Mouse (Mus musculus): ENCODE measurements around the gene Gm7682. TPM values are rescaled to one million over a fixed set of nuclear protein-coding genes. Genes with fewer than 3 reads are reported as not detected.
"Not testable (repeated sequence)": the region's sequence is repeated elsewhere in the genome, so short reads cannot be mapped to it uniquely, and the experiment has no call there.

The Gm7682 gene
- polyA plus RNA-seq (2014; fragmentation: Nextera tagmentation; extraction: Ambion mirVana) = not detected in 2 replicates

- H3K4me1 ChIP-seq (ENCODE audit: control insufficient read depth, insufficient read depth, low read length); H3K4me3 ChIP-seq (ENCODE audit: low read depth, low read length); H3K4me2 ChIP-seq (ENCODE audit: low read depth, severe bottlenecking); DNase-seq (ENCODE audit: low spot score); H3K27ac ChIP-seq (replicated peaks; ENCODE audit: low read depth, low read length); H3K9me3 ChIP-seq (ENCODE audit: control insufficient read depth, low read length); H3K9ac ChIP-seq (ENCODE audit: low read length); ATAC-seq (ENCODE audit: insufficient number of reproducible peaks, low FRiP score, low TSS enrichment, low read depth); H3K36me3 ChIP-seq (ENCODE audit: control insufficient read depth, insufficient read depth, low read length); H3K27me3 ChIP-seq (ENCODE audit: control insufficient read depth, insufficient read depth, low read length): not testable (repeated sequence)
- WGBS = no CpG with 5 or more reads among the region's 3 CpGs
Observed at GRCm38 (mm10) chr5:94445484-94445883, at the start of gene Gm7682. Gene Gm7682 (plus strand): TSS chr5:94445784.

Other genes with a start within 250 kb of the Gm7682 start
- gene Gm3106, start 227.8 kb upstream of the Gm7682 start, polyA plus RNA-seq (2014; fragmentation: Nextera tagmentation; extraction: Ambion mirVana) = not detected in 2 replicates
- gene A430089I19Rik, start 139.0 kb upstream of the Gm7682 start, polyA plus RNA-seq (2014; fragmentation: Nextera tagmentation; extraction: Ambion mirVana) = not detected in 2 replicates
- gene Gm6502, start 131.3 kb upstream of the Gm7682 start, polyA plus RNA-seq (2014; fragmentation: Nextera tagmentation; extraction: Ambion mirVana) = not detected in 2 replicates
- gene AA792892, start 106.0 kb upstream of the Gm7682 start, polyA plus RNA-seq (2014; fragmentation: Nextera tagmentation; extraction: Ambion mirVana) = not detected in 2 replicates
- gene Gm3139, start 80.5 kb downstream of the Gm7682 start, polyA plus RNA-seq (2014; fragmentation: Nextera tagmentation; extraction: Ambion mirVana) = not detected in 2 replicates
- gene Gm3147, start 170.6 kb downstream of the Gm7682 start, polyA plus RNA-seq (2014; fragmentation: Nextera tagmentation; extraction: Ambion mirVana) = not detected in 2 replicates
- not detected in 2 replicates for gene Gm6509, start 178.2 kb downstream of the Gm7682 start, polyA plus RNA-seq (2014; fragmentation: Nextera tagmentation; extraction: Ambion mirVana)
- not detected in 2 replicates for gene Gm6205, start 202.6 kb downstream of the Gm7682 start, polyA plus RNA-seq (2014; fragmentation: Nextera tagmentation; extraction: Ambion mirVana)